Mouse (Mus musculus): Measurements from ENCODE around the gene Snrpa. TPM values are rescaled to one million over a fixed set of nuclear protein-coding genes. Genes with fewer than 3 reads are reported as not detected.

Snrpa gene
- polyA plus RNA-seq, 1 experiment from 2014 or later, result 115 TPM

- Histone ChIP-seq H3K27ac (no peak within 1 kb of the TSS), H3K9me3 (replicated peaks) (no peaks in the 10 kb centered on the region), H3K4me2 (no peak within 1 kb of the TSS), H3K4me1 (replicated peaks) (no peaks in the 10 kb centered on the region), H3K9ac (no peak within 1 kb of the TSS), H3K4me3 (replicated peaks) (no peak within 1 kb of the TSS), H3K27me3 (no peaks in the 10 kb centered on the region), H3K36me3 (peaks cover 12% of the 10 kb centered on the region)
- ATAC-seq (ENCODE audit: low read depth) (no peak), DNase-seq (no peak)
- WGBS (ENCODE audit: insufficient replicate concordance), result 66% methylated on average over 10 of the region's 10 CpGs
Measured at GRCm38 (mm10) chr7:27153205-27153764, 42.8 kb downstream of the Snrpa start, which contains the start of gene Cyp2t4. Cyp2t4 (plus strand) TSS chr7:27153714.

MicroRNA genes within 50 kb of the gene (microRNA counts, 519-probe panel; counts per million panel counts)
- 114 counts per million for microRNA mmu-miR-1191

Small RNA genes lying within 50 kb of the gene (microRNA-seq; reads per million reads assigned to microRNA genes)
- gene Mir1191, result 19.1 reads per million, percentile 32 among the genes with 10 or more reads in this experiment
- gene Mir3101, result not detected

Other genes starting within 250 kb of the Snrpa start
- 0.53 and 0.66 TPM in 2 replicates for gene Cyp2a12, start 167.2 kb downstream of the Snrpa start, polyA plus RNA-seq (2015; fragmentation: Nextera tagmentation; extraction: Ambion mirVana)
- 0.09 TPM in 1 of 2 replicates, not detected in the other for gene Cyp2f2, start 76.4 kb downstream of the Snrpa start, polyA plus RNA-seq (2015; fragmentation: Nextera tagmentation; extraction: Ambion mirVana)
- gene Cyp2t4, start 42.6 kb downstream of the Snrpa start, polyA plus RNA-seq (2015; fragmentation: Nextera tagmentation; extraction: Ambion mirVana), result 0.06 TPM in 1 of 2 replicates, not detected in the other
- gene Egln2, start 29.5 kb downstream of the Snrpa start, polyA plus RNA-seq (2015; fragmentation: Nextera tagmentation; extraction: Ambion mirVana), result 27.6 and 28.7 TPM in 2 replicates
- 28.5 and 28.6 TPM in 2 replicates for gene Rab4b, start 17.4 kb downstream of the Snrpa start, polyA plus RNA-seq (2015; fragmentation: Nextera tagmentation; extraction: Ambion mirVana)
- gene Gm21983, start 15.2 kb downstream of the Snrpa start, polyA plus RNA-seq (2015; fragmentation: Nextera tagmentation; extraction: Ambion mirVana), result 0.46 TPM in 1 of 2 replicates, not detected in the other
- 0.85 TPM in 1 of 2 replicates, not detected in the other for gene Mia, start 15.1 kb downstream of the Snrpa start, polyA plus RNA-seq (2015; fragmentation: Nextera tagmentation; extraction: Ambion mirVana)
- 0.62 and 1.2 TPM in 2 replicates for gene BC024978, start 490 bp downstream of the Snrpa start, polyA plus RNA-seq (2015; fragmentation: Nextera tagmentation; extraction: Ambion mirVana)
- 1.4 and 1.9 TPM in 2 replicates for gene Itpkc, start 32.4 kb upstream of the Snrpa start, polyA plus RNA-seq (2015; fragmentation: Nextera tagmentation; extraction: Ambion mirVana)
- gene Coq8b, start 36.8 kb upstream of the Snrpa start, polyA plus RNA-seq (2015; fragmentation: Nextera tagmentation; extraction: Ambion mirVana), result 15.1 and 17.7 TPM in 2 replicates
- gene Numbl, start 62.2 kb upstream of the Snrpa start, polyA plus RNA-seq (2015; fragmentation: Nextera tagmentation; extraction: Ambion mirVana), result 1.7 TPM in 2 replicates
- 3.6 and 3.9 TPM in 2 replicates for gene Ltbp4, start 141.4 kb upstream of the Snrpa start, polyA plus RNA-seq (2015; fragmentation: Nextera tagmentation; extraction: Ambion mirVana)
- 23.1 and 25.0 TPM in 2 replicates for gene Shkbp1, start 159.7 kb upstream of the Snrpa start, polyA plus RNA-seq (2015; fragmentation: Nextera tagmentation; extraction: Ambion mirVana)
- 0.50 TPM in 1 of 2 replicates, not detected in the other for gene Gm20479, start 161.1 kb upstream of the Snrpa start, polyA plus RNA-seq (2015; fragmentation: Nextera tagmentation; extraction: Ambion mirVana)